Mouse (Mus musculus) MEL (cell line): Measurements from ENCODE around the gene Nf1.
A peak's percentile ranks its signal among the peaks of the same experiment; 100 is the strongest.

ENCODE experiments used
- BHLHE40 ChIP-seq: IDR thresholded peaks from 2 replicates; pipeline ENCODE4 v1.6.1; 2012; ENCODE audit warnings: low read depth, mild to moderate bottlenecking, inconsistent platforms, low read length, improper control_type of control experiment, borderline replicate concordance
- CTCF ChIP-seq, 3 experiments: IDR thresholded peaks in 2 of 3; conservative IDR thresholded peaks in 1 of 3; 2 replicates each; pipeline ENCODE4 v1.5.1; 2011 to 2012; ENCODE audit warnings: low read length in 3 of 3, low read depth in 2 of 3, mild to moderate bottlenecking in 2 of 3, improper control_type of control experiment in 1 of 3, inconsistent platforms in 1 of 3, mixed read lengths in 1 of 3, moderate library complexity in 1 of 3; ENCODE audit not compliant: control insufficient read depth in 1 of 3, insufficient read depth in 1 of 3, poor library complexity in 1 of 3, severe bottlenecking in 1 of 3
- ELF1 ChIP-seq: IDR thresholded peaks from 2 replicates; pipeline ENCODE4 v1.6.1; 2014; ENCODE audit warnings: low read depth, mild to moderate bottlenecking, inconsistent platforms, low read length, improper control_type of control experiment, moderate library complexity
- EP300 ChIP-seq, 2 experiments: IDR thresholded peaks; 2 replicates each; pipeline ENCODE4 v1.6.1; 2011; ENCODE audit warnings: improper control_type of control experiment in 2 of 2, low read length in 2 of 2, low read depth in 1 of 2, mild to moderate bottlenecking in 1 of 2
- GABPA ChIP-seq: IDR thresholded peaks from 2 replicates; pipeline ENCODE4 v1.6.1; 2012; ENCODE audit warnings: low read depth, mild to moderate bottlenecking, inconsistent platforms, low read length, improper control_type of control experiment, moderate library complexity
- HCFC1 ChIP-seq: IDR thresholded peaks from 2 replicates; pipeline ENCODE4 v1.6.1; 2012; ENCODE audit warnings: low read depth, mild to moderate bottlenecking, inconsistent platforms, low read length, improper control_type of control experiment, moderate library complexity
- MYC ChIP-seq: IDR thresholded peaks from 2 replicates; pipeline ENCODE4 v1.6.1; 2011; ENCODE audit warnings: low read depth, mild to moderate bottlenecking, low read length, improper control_type of control experiment, moderate library complexity
- NRF1 ChIP-seq: IDR thresholded peaks from 2 replicates; pipeline ENCODE4 v1.6.1; 2014; ENCODE audit warnings: low read depth, mild to moderate bottlenecking, inconsistent platforms, low read length, improper control_type of control experiment, moderate library complexity; ENCODE audit not compliant: poor library complexity, insufficient read depth, severe bottlenecking
- POLR2A ChIP-seq, 2 experiments: IDR thresholded peaks; 2 replicates each; pipeline ENCODE4 v1.6.1; 2011 to 2012; ENCODE audit warnings: low read length in 2 of 2, mild to moderate bottlenecking in 2 of 2, control low read depth in 1 of 2, improper control_type of control experiment in 1 of 2, low read depth in 1 of 2, moderate library complexity in 1 of 2; ENCODE audit not compliant: control insufficient read depth in 1 of 2, insufficient read depth in 1 of 2, poor library complexity in 1 of 2
- SIN3A ChIP-seq: IDR thresholded peaks from 2 replicates; pipeline ENCODE4 v1.6.1; 2012; ENCODE audit warnings: low read length, improper control_type of control experiment, inconsistent platforms
- USF2 ChIP-seq, 2 experiments: IDR thresholded peaks; 2 replicates each; pipeline ENCODE4 v1.6.1; 2011 to 2012; ENCODE audit warnings: improper control_type of control experiment in 2 of 2, low read length in 2 of 2, borderline replicate concordance in 1 of 2, inconsistent platforms in 1 of 2, low read depth in 1 of 2, mild to moderate bottlenecking in 1 of 2; ENCODE audit not compliant: insufficient read depth in 1 of 2
- ZC3H11A ChIP-seq: IDR thresholded peaks from 2 replicates; pipeline ENCODE4 v1.6.1; 2012; ENCODE audit warnings: low read depth, mild to moderate bottlenecking, inconsistent platforms, low read length, improper control_type of control experiment

DNA sequence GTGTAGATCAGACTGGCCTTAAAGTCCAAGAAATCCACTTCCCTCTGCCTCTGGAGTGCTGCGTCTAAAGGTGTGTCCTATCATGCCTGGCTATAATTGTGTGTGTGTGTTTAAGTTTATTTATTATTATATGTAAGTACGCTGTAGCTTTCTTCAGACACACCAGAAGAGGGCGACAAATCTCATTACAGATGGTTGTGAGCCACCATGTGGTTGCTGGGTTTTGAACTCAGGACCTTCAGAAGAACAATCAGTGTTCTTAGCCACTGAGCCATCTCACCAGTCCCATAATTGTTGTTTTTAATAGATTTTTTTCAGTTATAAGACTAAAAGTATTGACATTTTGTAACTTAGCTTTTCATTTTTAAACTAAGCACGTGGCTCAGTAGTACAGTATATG, 95.8 kb downstream of the Nf1 start:
- TF ChIP-seq HCFC1 (no peak), EP300 (IDR thresholded peaks at IDR 0.05; ENCODE audit: low read depth in 1 of 2, low read length in 2 of 2) (no peak), SIN3A (no peak), ELF1 (no peak), BHLHE40 (no peak), MYC (no peak), GABPA (no peak), CTCF (IDR thresholded peaks at IDR 0.05 in 2 of 3, conservative IDR thresholded peaks at IDR 0.05 in 1 of 3; ENCODE audit: control insufficient read depth in 1 of 3, insufficient read depth in 1 of 3, low read depth in 2 of 3, low read length in 3 of 3, poor library complexity in 1 of 3, severe bottlenecking in 1 of 3) (peak in 2 of 3 experiments; percentile 20 to 43; a peak in 3 of 6 replicates), USF2 (IDR thresholded peaks at IDR 0.05; ENCODE audit: borderline replicate concordance in 1 of 2, insufficient read depth in 1 of 2, low read depth in 1 of 2, low read length in 2 of 2) (no peak), ZC3H11A (no peak), NRF1 (no peak), POLR2A (IDR thresholded peaks at IDR 0.05; ENCODE audit: control insufficient read depth in 1 of 2, insufficient read depth in 1 of 2, low read depth in 1 of 2, low read length in 2 of 2, poor library complexity in 1 of 2) (no peak)
